Mouse (Mus musculus) forebrain, embryonic 16.5 days (tissue): Measurements from ENCODE around the gene Fam227b. TPM values are rescaled to one million over a fixed set of nuclear protein-coding genes. Genes with fewer than 3 reads are reported as not detected.
A peak's percentile ranks its signal among the peaks of the same experiment; 100 is the strongest.

Experiments
- ATAC-seq: fragments of 200-750 bp; cut with Nextera tagmentation; 2 replicates; pipeline ENCODE4 v1.8.0; 2017; ENCODE audit warnings: mild to moderate bottlenecking, moderate library complexity
- H3K27ac ChIP-seq: fragments of 300-500 bp; sonication (generic); 2 replicates; pipeline ENCODE4 v1.5.1; 2014; ENCODE audit warnings: low read length, control low read depth
- H3K27me3 ChIP-seq: fragments of 300-500 bp; sonication (generic); replicated peaks from 2 replicates; pipeline ENCODE4 v1.6.1; 2014; ENCODE audit warnings: low read length; ENCODE audit not compliant: control insufficient read depth, insufficient read depth
- H3K36me3 ChIP-seq: fragments of 300-500 bp; sonication (generic); 2 replicates; pipeline ENCODE4 v1.6.1; 2014; ENCODE audit not compliant: control insufficient read depth, insufficient read depth
- H3K4me1 ChIP-seq: fragments of 300-500 bp; sonication (generic); replicated peaks from 2 replicates; pipeline ENCODE4 v1.6.1; 2014; ENCODE audit warnings: low read length; ENCODE audit not compliant: control insufficient read depth, insufficient read depth
- H3K4me2 ChIP-seq: fragments of 300-500 bp; sonication (generic); 2 replicates; pipeline ENCODE4 v1.6.1; 2014; ENCODE audit warnings: mild to moderate bottlenecking, low read length, control low read depth
- H3K4me3 ChIP-seq: fragments of 300-500 bp; sonication (generic); replicated peaks from 2 replicates; pipeline ENCODE4 v1.5.1; 2014; ENCODE audit warnings: mild to moderate bottlenecking, low read length, control low read depth
- H3K9ac ChIP-seq: fragments of 300-500 bp; sonication (generic); replicated peaks from 2 replicates; pipeline ENCODE4 v1.6.1; 2014; ENCODE audit warnings: low read depth, low read length, control low read depth
- H3K9me3 ChIP-seq: fragments of 300-500 bp; sonication (generic); 2 replicates; pipeline ENCODE4 v1.6.1; 2016; ENCODE audit warnings: low read length; ENCODE audit not compliant: control insufficient read depth
- WGBS: fragments of 180-500 bp; shearing (Covaris S2); extraction: QIAGEN DNeasy Blood & Tissue Kit; methylation state at CpG from one replicate; pipeline ENCODE4 v1.1.7; 2014; 5-methylcytosine and 5-hydroxymethylcytosine counted together
- polyA plus RNA-seq: library from polyadenylated mRNA; unstranded; fragments of >200 nt; fragmentation: Nextera tagmentation; extraction: Ambion mirVana; gene quantifications from 2 replicates; pipeline ENCODE4 v1.2.1, GENCODE M21; 2015

Fam227b gene
- polyA plus RNA-seq, 1 experiment from 2014 or later: not detected

DNA sequence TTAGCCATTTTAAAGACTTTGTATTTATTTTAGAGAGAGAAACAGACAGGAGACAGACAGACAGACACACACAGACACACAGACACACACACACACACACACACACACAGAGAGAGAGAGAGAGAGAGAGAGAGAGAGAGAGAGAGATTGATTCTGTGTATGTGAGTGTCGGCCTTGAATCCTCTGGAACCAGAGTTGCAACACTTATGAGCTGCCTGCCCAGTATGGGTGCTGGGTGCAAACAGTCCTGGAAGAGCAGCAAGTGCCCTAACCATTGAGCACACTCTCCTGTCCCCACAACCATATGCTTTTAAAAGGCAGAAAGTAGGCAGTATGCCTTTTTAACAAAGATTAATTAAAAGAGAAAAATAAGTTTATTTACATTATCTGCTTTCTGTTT lies 183.0 kb downstream of the Fam227b start:
- no peak overlapping the region for H3K9ac ChIP-seq
- H3K4me3 ChIP-seq: no peak overlapping the region
- no peaks in the 10 kb centered on the region for H3K27me3 ChIP-seq
- WGBS: 84% methylated on average over 1 of the region's 1 CpGs
- H3K4me2 ChIP-seq: no peak overlapping the region
- ATAC-seq: no peak
- no peaks in the 10 kb centered on the region for H3K36me3 ChIP-seq
- H3K27ac ChIP-seq: no peak overlapping the region
- no peaks in the 10 kb centered on the region for H3K4me1 ChIP-seq
- no peaks in the 10 kb centered on the region for H3K9me3 ChIP-seq

GRCm38 (mm10) chr2:125948195-125948594 lies 203.6 kb downstream of the Fam227b start:
- Histone ChIP-seq H3K9me3 (no peaks in the 10 kb centered on the region), H3K4me3 (no peak overlapping the region), H3K4me1 (no peaks in the 10 kb centered on the region), H3K27ac (no peak overlapping the region), H3K36me3 (0 out of 2 replicates have a peak, but pooled peaks cover 4% of the 10 kb centered on the region), H3K27me3 (no peaks in the 10 kb centered on the region), H3K9ac (no peak overlapping the region), H3K4me2 (no peak overlapping the region)
- ATAC-seq: no peak
- 93% methylated on average over 2 of the region's 2 CpGs for WGBS

DNA sequence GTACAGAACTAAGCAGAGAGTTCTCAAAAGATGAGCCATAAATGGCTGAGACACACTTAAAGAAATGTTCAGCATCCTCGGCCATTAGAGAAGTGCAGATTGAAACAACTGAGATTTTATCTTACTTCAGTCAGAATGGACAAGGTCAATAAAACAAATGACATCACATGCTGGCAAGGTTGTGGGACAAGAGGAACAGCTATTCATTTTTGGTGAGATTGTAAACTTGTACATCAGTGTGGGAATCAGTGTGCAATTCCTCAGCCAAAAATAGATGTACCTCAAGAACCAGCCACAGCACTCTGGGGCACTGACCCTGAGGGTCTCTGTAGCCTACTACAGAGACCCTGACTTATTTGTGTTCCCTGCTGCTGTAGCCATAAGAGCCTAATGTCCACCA lies 208.5 kb downstream of the Fam227b start:
- no peaks in the 10 kb centered on the region for H3K27me3 ChIP-seq
- no peak for ATAC-seq
- H3K9me3 ChIP-seq: no peaks in the 10 kb centered on the region
- H3K4me1 ChIP-seq: peaks cover 4% of the 10 kb centered on the region; the same call in 1 of the 2 replicates
- H3K4me3 ChIP-seq: no peak overlapping the region
- 78% methylated on average over 1 of the region's 1 CpGs for WGBS
- no peak overlapping the region for H3K27ac ChIP-seq
- no peak overlapping the region for H3K4me2 ChIP-seq
- H3K9ac ChIP-seq: no peak overlapping the region
- 0 out of 2 replicates have a peak, but pooled peaks cover 4% of the 10 kb centered on the region for H3K36me3 ChIP-seq

GRCm38 (mm10) chr2:125941111-125941785 lies 210.6 kb downstream of the Fam227b start:
- Histone ChIP-seq H3K27ac (no peak overlapping the region), H3K9ac (no peak overlapping the region), H3K36me3 (no peaks in the 10 kb centered on the region), H3K9me3 (no peaks in the 10 kb centered on the region), H3K27me3 (no peaks in the 10 kb centered on the region), H3K4me1 (peaks cover 4% of the 10 kb centered on the region; the same call in 1 of the 2 replicates), H3K4me3 (no peak overlapping the region), H3K4me2 (no peak overlapping the region)
- WGBS: 55% methylated on average over 6 of the region's 6 CpGs
- ATAC-seq: no peak

DNA sequence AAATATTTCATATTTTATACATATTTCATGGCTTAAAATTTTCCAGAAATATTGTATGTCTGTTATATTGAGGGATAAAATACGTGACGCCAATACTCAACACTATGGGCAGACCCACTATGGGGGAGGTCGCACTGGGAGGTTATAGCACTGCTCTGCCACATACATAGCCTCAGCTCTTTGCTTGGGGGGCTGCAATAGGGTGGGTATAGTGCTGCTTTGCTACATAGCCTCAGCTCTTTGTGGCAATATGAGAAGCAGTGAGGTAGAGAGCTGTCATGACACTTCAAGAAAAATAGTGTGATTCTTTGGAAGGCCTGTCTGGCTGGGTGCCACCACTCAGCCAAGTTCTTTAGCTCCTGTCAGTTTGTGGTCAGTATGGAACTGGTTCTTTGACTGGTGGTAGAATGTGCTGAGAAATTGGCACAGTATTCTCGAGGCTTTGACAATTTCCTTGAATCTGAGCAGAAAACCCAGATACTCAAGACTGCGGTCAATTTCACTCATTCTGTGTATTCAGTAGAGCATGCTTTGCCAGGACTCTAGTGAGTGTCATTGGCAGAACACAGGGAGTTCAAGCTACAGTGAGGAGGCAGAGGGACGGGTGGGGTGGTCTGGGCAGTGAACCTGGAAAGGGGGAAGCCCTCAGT lies 212.7 kb downstream of the Fam227b start:
- H3K4me1 ChIP-seq: peaks cover 4% of the 10 kb centered on the region; the same call in 1 of the 2 replicates
- no peak overlapping the region for H3K4me2 ChIP-seq
- H3K4me3 ChIP-seq: no peak overlapping the region
- no peaks in the 10 kb centered on the region for H3K36me3 ChIP-seq
- H3K27ac ChIP-seq: no peak overlapping the region
- H3K9me3 ChIP-seq: no peaks in the 10 kb centered on the region
- ATAC-seq: peak; percentile 91
- no peak overlapping the region for H3K9ac ChIP-seq
- no peaks in the 10 kb centered on the region for H3K27me3 ChIP-seq
- 62% methylated on average over 6 of the region's 6 CpGs for WGBS

GRCm38 (mm10) chr2:125936396-125936795 lies 215.4 kb downstream of the Fam227b start:
- Histone ChIP-seq H3K27me3 (no peaks in the 10 kb centered on the region), H3K36me3 (no peaks in the 10 kb centered on the region), H3K4me2 (no peak overlapping the region), H3K27ac (no peak overlapping the region), H3K4me3 (no peak overlapping the region), H3K4me1 (peaks cover 4% of the 10 kb centered on the region; the same call in 1 of the 2 replicates), H3K9ac (no peak overlapping the region), H3K9me3 (no peaks in the 10 kb centered on the region)
- no peak for ATAC-seq
- WGBS: 41% methylated on average over 5 of the region's 5 CpGs

GRCm38 (mm10) chr2:125933977-125934376 lies 217.8 kb downstream of the Fam227b start:
- Histone ChIP-seq H3K9ac (no peak overlapping the region), H3K4me1 (0 out of 2 replicates have a peak, but pooled peaks cover 1% of the 10 kb centered on the region), H3K4me2 (no peak overlapping the region), H3K9me3 (no peaks in the 10 kb centered on the region), H3K4me3 (no peak overlapping the region), H3K27me3 (no peaks in the 10 kb centered on the region), H3K36me3 (no peaks in the 10 kb centered on the region), H3K27ac (no peak overlapping the region)
- ATAC-seq: no peak
- WGBS: 78% methylated on average over 3 of the region's 3 CpGs

Other genes starting within 250 kb of the Fam227b start
- 0.65 and 0.77 TPM in 2 replicates for gene Fgf7, start 117.3 kb downstream of the Fam227b start, polyA plus RNA-seq
- gene Dtwd1, start 137 bp upstream of the Fam227b start, polyA plus RNA-seq: 24.9 and 25.0 TPM in 2 replicates
- 0.19 TPM in 1 of 2 replicates, not detected in the other for gene Gm17555, start 63.1 kb upstream of the Fam227b start, polyA plus RNA-seq